Mouse (Mus musculus) sigmoid colon, adult 10 weeks (tissue): ENCODE measurements around the gene Atp5g3. TPM values are rescaled to one million over a fixed set of nuclear protein-coding genes. Genes with fewer than 3 reads are reported as not detected.

ENCODE experiments used
- polyA plus RNA-seq: library from polyadenylated mRNA; stranded (reverse); fragments of 350-450 nt; fragmentation: Illumina TruSeq; extraction: RNeasy Lipid Tissue Mini Kit (QIAGEN cat#74804); gene quantifications from one replicate; pipeline ENCODE4 v1.2.3, GENCODE M21; 2014; ENCODE audit warnings: low read depth, low replicate concordance

Atp5g3 gene
- polyA plus RNA-seq = 892 TPM

DNA sequence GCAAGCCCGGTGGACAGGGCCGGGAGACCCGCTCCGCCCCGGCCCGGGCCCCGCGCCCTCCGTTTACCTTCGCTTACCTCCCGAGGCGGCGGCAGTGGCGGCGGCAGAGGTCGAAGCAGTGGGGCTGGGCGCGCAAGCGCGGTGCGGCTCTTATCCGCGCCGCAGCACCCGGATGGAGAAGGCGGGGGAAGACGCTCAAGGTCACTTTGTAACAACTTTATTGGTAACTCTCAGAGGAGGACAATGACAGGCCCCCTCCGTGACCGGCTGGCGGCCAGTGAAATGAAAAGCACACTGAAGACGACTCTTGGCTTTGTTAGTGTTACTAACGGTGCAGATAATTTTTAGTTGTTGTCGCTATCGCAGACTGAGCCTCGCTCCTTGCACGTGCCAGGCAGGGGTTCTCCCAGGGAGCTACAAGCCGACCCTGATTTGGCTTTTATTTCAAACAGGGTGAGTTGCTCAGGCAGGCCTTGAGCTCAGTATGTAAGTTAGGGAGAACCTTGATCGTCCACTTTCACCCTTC lies at the start of gene Atp5g3:
Gene Atp5g3 (minus strand): TSS at position 152 of the 526 bp plus-strand sequence.

DNA sequence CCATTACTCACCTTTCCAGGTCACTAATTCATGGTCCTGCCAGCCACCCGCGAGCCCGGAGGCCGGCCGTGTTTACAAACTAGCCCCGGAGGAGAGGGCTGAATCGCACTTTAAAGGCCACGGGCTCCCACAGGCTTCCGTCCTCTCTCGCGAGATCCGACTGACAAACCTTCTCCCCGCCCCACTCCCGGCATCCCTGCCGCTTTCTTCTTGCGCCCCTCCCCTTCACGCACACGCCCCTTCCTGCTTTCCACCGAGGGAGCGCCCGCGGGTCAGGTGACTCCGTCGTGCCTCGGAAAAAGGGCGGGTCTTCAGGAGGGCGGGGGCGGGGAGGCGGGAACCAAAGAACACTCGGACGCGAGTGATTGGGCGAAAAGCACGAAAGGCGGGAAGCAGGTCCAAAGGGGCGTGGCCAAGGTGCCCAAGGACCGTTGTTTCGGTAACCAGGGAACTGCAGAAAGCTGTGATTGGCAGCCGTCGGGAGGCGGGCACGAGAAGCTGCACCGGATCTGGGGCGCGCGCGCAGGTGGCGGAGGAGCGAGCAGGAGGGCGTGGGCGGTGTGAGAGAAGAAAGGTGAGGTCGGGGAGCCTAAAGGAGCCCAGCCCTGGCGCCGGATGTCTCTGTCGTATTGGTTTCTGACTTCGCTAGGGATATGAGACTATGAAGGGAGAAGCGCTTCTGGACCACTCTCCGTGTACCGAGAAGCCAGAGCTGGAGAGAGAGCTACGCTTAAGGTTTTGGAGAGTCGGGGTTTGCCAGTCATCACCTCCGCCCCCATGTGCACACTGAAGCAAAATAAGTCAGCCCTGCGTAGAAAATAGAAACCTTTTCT lies 18.4 kb downstream of the Atp5g3 start, which contains the start of gene Atf2:
Gene Atf2 (minus strand): TSS at position 176 of the 833 bp plus-strand sequence.

Other genes with a start within 250 kb of the Atp5g3 start
- gene Chn1, start 136.0 kb downstream of the Atp5g3 start, polyA plus RNA-seq = 9.4 TPM
- 118 TPM for gene Atf2, start 18.7 kb downstream of the Atp5g3 start, polyA plus RNA-seq